Mouse (Mus musculus) CD4-positive naive resting alpha-beta T cell, adult 57 days (primary cell): Measurements from ENCODE around the gene Ppt1. TPM values are rescaled to one million over a fixed set of nuclear protein-coding genes. Genes with fewer than 3 reads are reported as not detected.

Experiments
- total RNA-seq: library from RNA; stranded (reverse); gene quantifications from one replicate; pipeline ENCODE4 v1.2.4, GENCODE M21; 2023

Gene Ppt1
- 33.8 TPM for total RNA-seq

GRCm38 (mm10) chr4:122835530-122836402 is at the start of gene Ppt1:
Gene Ppt1 (plus strand): TSS chr4:122836242.

DNA sequence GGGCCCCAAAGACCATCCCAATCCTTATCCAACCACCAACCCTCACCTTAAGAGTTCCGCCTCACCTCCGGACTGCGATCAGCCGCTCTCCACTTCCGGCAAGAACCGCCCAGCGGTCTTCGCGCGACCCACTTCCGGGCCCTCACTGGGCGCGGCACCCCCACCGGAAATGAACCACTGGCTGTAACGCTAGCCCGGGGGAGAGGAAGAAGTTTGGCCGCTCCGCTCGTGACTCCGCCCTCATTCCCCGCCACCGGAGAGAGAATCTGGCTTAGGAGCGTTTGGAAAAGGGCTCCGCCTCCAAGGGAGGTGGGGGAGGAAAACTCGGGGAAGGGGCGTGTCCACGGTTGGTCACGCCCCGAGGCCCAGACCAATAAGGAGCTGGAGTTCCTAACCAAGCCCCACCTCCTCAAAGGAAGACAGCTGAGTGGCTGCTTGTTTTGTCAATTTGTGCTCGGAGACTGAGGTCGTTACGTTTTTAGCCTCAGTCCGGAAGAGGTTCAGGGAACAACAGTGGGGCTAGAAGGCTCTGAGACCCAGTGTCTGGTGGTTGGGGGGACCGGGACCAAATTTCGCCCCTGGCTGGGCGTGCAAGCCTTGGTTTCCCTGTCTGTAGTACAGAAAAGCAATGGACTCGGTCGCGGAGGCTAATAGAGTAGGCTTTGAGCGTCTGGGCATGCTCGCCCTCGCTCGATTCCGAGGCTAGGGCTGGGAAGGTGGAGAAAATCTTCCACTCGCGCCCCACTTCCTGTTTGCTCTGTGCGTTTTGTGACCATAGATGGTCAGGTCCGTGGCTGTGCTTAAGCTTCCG is 49.9 kb downstream of the Ppt1 start, which contains the start of gene Cap1:
Gene Cap1, minus strand, starts transcription at position 289 of the 811 bp plus-strand sequence.

Other genes with a start within 250 kb of the Ppt1 start
- not detected for gene 9530002B09Rik, start 147.0 kb upstream of the Ppt1 start, total RNA-seq
- 366 TPM for gene Cap1, start 49.8 kb downstream of the Ppt1 start, total RNA-seq
- 1.9 TPM for gene Mfsd2a, start 124.9 kb downstream of the Ppt1 start, total RNA-seq
- gene Mycl, start 159.4 kb downstream of the Ppt1 start, total RNA-seq = 0.56 TPM
- 13.2 TPM for gene Trit1, start 180.4 kb downstream of the Ppt1 start, total RNA-seq